Mouse (Mus musculus) midbrain, embryonic 10.5 days (tissue): ENCODE measurements around the gene Ate1. TPM values are rescaled to one million over a fixed set of nuclear protein-coding genes. Genes with fewer than 3 reads are reported as not detected.

Source experiments
- polyA plus RNA-seq: library from polyadenylated mRNA; unstranded; fragments of >200 nt; fragmentation: Nextera tagmentation; extraction: Ambion mirVana; gene quantifications from 2 replicates; pipeline ENCODE4 v1.2.1, GENCODE M21; 2016

The Ate1 gene
- polyA plus RNA-seq, 1 experiment from 2014 or later: 60.5 TPM

Other genes starting within 250 kb of the Ate1 start
- gene Nsmce4a, start 52.7 kb upstream of the Ate1 start, polyA plus RNA-seq: 180 and 203 TPM in 2 replicates
- gene Tacc2, start 57.1 kb upstream of the Ate1 start, polyA plus RNA-seq: 40.9 and 47.7 TPM in 2 replicates